Mouse (Mus musculus): ENCODE measurements around the gene Ifitm3. TPM values are rescaled to one million over a fixed set of nuclear protein-coding genes. Genes with fewer than 3 reads are reported as not detected.
A peak's percentile ranks its signal among the peaks of the same experiment; 100 is the strongest.

Gene Ifitm3
- total RNA-seq, 1 experiment = 353 TPM

GRCm38 (mm10) chr7:140960026-140960425 lies 50.5 kb downstream of the Ifitm3 start:
- Histone ChIP-seq H3K36me3 (ENCODE audit: control insufficient read depth, insufficient read depth, low read length, poor library complexity, severe bottlenecking) (no peaks in the 10 kb centered on the region), H3K27ac (ENCODE audit: insufficient read depth, low read depth, low read length, poor library complexity, severe bottlenecking) (peak overlapping the region; percentile 89), H3K4me3 (ENCODE audit: insufficient read depth in 1 of 2, low read depth in 1 of 2, low read length in 2 of 2, poor library complexity in 1 of 2, severe bottlenecking in 1 of 2) (no peak overlapping the region), H3K4me1 (ENCODE audit: control insufficient read depth in 2 of 2, insufficient read depth in 2 of 2, low read length in 2 of 2, poor library complexity in 1 of 2) (peaks cover 17 to 27% of the 10 kb centered on the region in 2 experiments), H3K9ac (ENCODE audit: insufficient read depth, low read depth, low read length, poor library complexity, severe bottlenecking) (no peak overlapping the region; the same call in 1 of the 2 replicates), H3K9me3 (ENCODE audit: control insufficient read depth, insufficient read depth, low read depth, low read length) (no peaks in the 10 kb centered on the region)
- in situ Hi-C loops (cut with MboI; ENCODE audit: low sequenced_read_pairs in 2 of 2, unreplicated experiment in 2 of 2) = no loop called here
- no peak for DNase-seq (ENCODE audit: low read depth, low spot score)
- TF ChIP-seq ZC3H11A (IDR thresholded peaks at IDR 0.05; ENCODE audit: borderline replicate concordance, low read depth, low read length) (no peak), ZNF384 (IDR thresholded peaks at IDR 0.05; ENCODE audit: low read depth, low read length) (no peak), MAFK (IDR thresholded peaks at IDR 0.05; ENCODE audit: insufficient read depth, low read depth, low read length) (no peak), HCFC1 (IDR thresholded peaks at IDR 0.05; ENCODE audit: borderline replicate concordance, insufficient read depth, low read length) (no peak), CHD2 (IDR thresholded peaks at IDR 0.05; ENCODE audit: low read depth, low read length) (no peak)

Other genes with a start within 250 kb of the Ifitm3 start
- not detected in 2 replicates for gene Cyp2e1, start 247.0 kb downstream of the Ifitm3 start, total RNA-seq (2012; rRNA removed)
- 12.2 and 21.6 TPM in 2 replicates for gene Syce1, start 222.9 kb downstream of the Ifitm3 start, total RNA-seq (2012; rRNA removed)
- gene Zfp941, start 188.6 kb downstream of the Ifitm3 start, total RNA-seq (2012; rRNA removed) = 12.0 and 13.6 TPM in 2 replicates
- 19.5 and 32.1 TPM in 2 replicates for gene Urah, start 175.8 kb downstream of the Ifitm3 start, total RNA-seq (2012; rRNA removed)
- not detected in 2 replicates for gene Scgb1c1, start 165.2 kb downstream of the Ifitm3 start, total RNA-seq (2012; rRNA removed)
- gene Odf3, start 163.0 kb downstream of the Ifitm3 start, total RNA-seq (2012; rRNA removed) = 0.16 TPM in 1 of 2 replicates, not detected in the other
- 0.89 and 1.6 TPM in 2 replicates for gene Gm45785, start 154.4 kb downstream of the Ifitm3 start, total RNA-seq (2012; rRNA removed)
- gene Ric8a, start 153.8 kb downstream of the Ifitm3 start, total RNA-seq (2012; rRNA removed) = 60.5 and 90.0 TPM in 2 replicates
- gene Bet1l, start 153.2 kb downstream of the Ifitm3 start, total RNA-seq (2012; rRNA removed) = 21.6 and 31.5 TPM in 2 replicates
- gene Psmd13, start 128.8 kb downstream of the Ifitm3 start, total RNA-seq (2012; rRNA removed) = 164 and 199 TPM in 2 replicates
- 18.2 and 26.3 TPM in 2 replicates for gene Sirt3, start 128.5 kb downstream of the Ifitm3 start, total RNA-seq (2012; rRNA removed)
- gene Cox8b, start 110.3 kb downstream of the Ifitm3 start, total RNA-seq (2012; rRNA removed) = not detected in 2 replicates
- gene Nlrp6, start 89.9 kb downstream of the Ifitm3 start, total RNA-seq (2012; rRNA removed) = 0.27 and 0.74 TPM in 2 replicates
- gene Pgghg, start 69.4 kb downstream of the Ifitm3 start, total RNA-seq (2012; rRNA removed) = 10.0 and 12.5 TPM in 2 replicates
- gene Ifitm5, start 60.5 kb downstream of the Ifitm3 start, total RNA-seq (2012; rRNA removed) = 7.7 and 18.6 TPM in 2 replicates
- gene Gm45717, start 54.8 kb downstream of the Ifitm3 start, total RNA-seq (2012; rRNA removed) = not detected in 2 replicates
- gene Ifitm2, start 54.8 kb downstream of the Ifitm3 start, total RNA-seq (2012; rRNA removed) = 679 and 1,158 TPM in 2 replicates
- gene Ifitm1, start 43.5 kb downstream of the Ifitm3 start, total RNA-seq (2012; rRNA removed) = 274 and 585 TPM in 2 replicates
- 0.36 TPM in 1 of 2 replicates, not detected in the other for gene Ifitm6, start 7.2 kb upstream of the Ifitm3 start, total RNA-seq (2012; rRNA removed)
- not detected in 2 replicates for gene Gm17387, start 18.4 kb upstream of the Ifitm3 start, total RNA-seq (2012; rRNA removed)
- 31.1 and 78.3 TPM in 2 replicates for gene B4galnt4, start 50.3 kb upstream of the Ifitm3 start, total RNA-seq (2012; rRNA removed)
- 8.0 and 12.2 TPM in 2 replicates for gene Pkp3, start 67.4 kb upstream of the Ifitm3 start, total RNA-seq (2012; rRNA removed)
- gene Sigirr, start 89.8 kb upstream of the Ifitm3 start, total RNA-seq (2012; rRNA removed) = 18.2 and 56.2 TPM in 2 replicates
- 26.4 and 102 TPM in 2 replicates for gene Ano9, start 107.0 kb upstream of the Ifitm3 start, total RNA-seq (2012; rRNA removed)
- gene Ptdss2, start 111.6 kb upstream of the Ifitm3 start, total RNA-seq (2012; rRNA removed) = 65.1 and 82.8 TPM in 2 replicates
- gene Rnh1, start 162.1 kb upstream of the Ifitm3 start, total RNA-seq (2012; rRNA removed) = 61.9 and 70.3 TPM in 2 replicates
- 130 and 133 TPM in 2 replicates for gene Hras, start 183.2 kb upstream of the Ifitm3 start, total RNA-seq (2012; rRNA removed)
- 3.3 and 3.9 TPM in 2 replicates for gene Lrrc56, start 183.4 kb upstream of the Ifitm3 start, total RNA-seq (2012; rRNA removed)
- 4.0 and 6.4 TPM in 2 replicates for gene Lmntd2, start 203.3 kb upstream of the Ifitm3 start, total RNA-seq (2012; rRNA removed)
- 32.2 and 44.3 TPM in 2 replicates for gene Rassf7, start 205.1 kb upstream of the Ifitm3 start, total RNA-seq (2012; rRNA removed)
- 101 and 107 TPM in 2 replicates for gene Phrf1, start 218.0 kb upstream of the Ifitm3 start, total RNA-seq (2012; rRNA removed)

Measured in ES-E14 (cell line).